Mouse (Mus musculus) liver, embryonic 11.5 days (tissue): ENCODE results near the gene Fhl3. TPM values are rescaled to one million over a fixed set of nuclear protein-coding genes. Genes with fewer than 3 reads are reported as not detected.

Experiments used
- ATAC-seq: fragments of 200-750 bp; cut with Nextera tagmentation; replicated peaks from 2 replicates; pipeline ENCODE4 v1.8.0; 2017; ENCODE audit warnings: moderate number of reproducible peaks, mild to moderate bottlenecking, moderate TSS enrichment, moderate library complexity; ENCODE audit not compliant: low FRiP score
- DNase-seq: peaks from one replicate; pipeline ENCODE4 v3.0.0-alpha.2; 2017; ENCODE audit warnings: low spot score
- H3K27ac ChIP-seq: fragments of 300-500 bp; sonication (generic); 2 replicates; pipeline ENCODE4 v1.5.1; 2014; ENCODE audit warnings: mild to moderate bottlenecking, low read depth, low read length, control low read depth
- H3K27me3 ChIP-seq: fragments of 300-500 bp; sonication (generic); replicated peaks from 2 replicates; pipeline ENCODE4 v1.6.1; 2014; ENCODE audit warnings: low read length, mixed read lengths; ENCODE audit not compliant: control insufficient read depth, insufficient read depth
- H3K36me3 ChIP-seq: fragments of 300-500 bp; sonication (generic); 2 replicates; pipeline ENCODE4 v1.6.1; 2014; ENCODE audit warnings: mild to moderate bottlenecking, low read length, moderate library complexity, mixed read lengths; ENCODE audit not compliant: control insufficient read depth, insufficient read depth
- H3K4me1 ChIP-seq: fragments of 300-500 bp; sonication (generic); replicated peaks from 2 replicates; pipeline ENCODE4 v1.6.1; 2014; ENCODE audit warnings: low read length, mixed read lengths; ENCODE audit not compliant: control insufficient read depth, insufficient read depth
- H3K4me2 ChIP-seq: fragments of 300-500 bp; sonication (generic); 2 replicates; pipeline ENCODE4 v1.6.1; 2014; ENCODE audit warnings: mild to moderate bottlenecking, control low read depth, moderate library complexity
- H3K4me3 ChIP-seq: fragments of 300-500 bp; sonication (generic); 2 replicates; pipeline ENCODE4 v1.5.1; 2014; ENCODE audit warnings: low read depth, low read length, control low read depth
- H3K9ac ChIP-seq: fragments of 300-500 bp; sonication (generic); 2 replicates; pipeline ENCODE4 v1.6.1; 2014; ENCODE audit warnings: low read depth, low read length, control low read depth
- H3K9me3 ChIP-seq: fragments of 300-500 bp; sonication (generic); 2 replicates; pipeline ENCODE4 v1.6.1; 2016; ENCODE audit warnings: low read length, inconsistent platforms, mixed read lengths; ENCODE audit not compliant: control insufficient read depth
- WGBS: fragments of 180-500 bp; shearing (Covaris S2); extraction: QIAGEN DNeasy Blood & Tissue Kit; methylation state at CpG from one replicate; pipeline ENCODE4 v1.1.7; 2014; 5-methylcytosine and 5-hydroxymethylcytosine counted together
- polyA plus RNA-seq: library from polyadenylated mRNA; unstranded; fragments of >200 nt; fragmentation: Nextera tagmentation; extraction: Ambion mirVana; gene quantifications from 2 replicates; pipeline ENCODE4 v1.2.1, GENCODE M21; 2014

Fhl3 gene
- polyA plus RNA-seq, 1 experiment from 2014 or later = 6.8 TPM

- H3K27me3 ChIP-seq = no peaks in the 10 kb centered on the region
- H3K4me3 ChIP-seq = no peak overlapping the region
- DNase-seq = no peak
- 59% methylated on average over 4 of the region's 4 CpGs for WGBS
- H3K36me3 ChIP-seq = no peaks in the 10 kb centered on the region
- H3K27ac ChIP-seq = no peak overlapping the region
- ATAC-seq = no peak
- no peak overlapping the region for H3K9ac ChIP-seq
- H3K4me1 ChIP-seq = 0 out of 2 replicates have a peak, but pooled peaks cover 9% of the 10 kb centered on the region
- H3K4me2 ChIP-seq = no peak overlapping the region
- H3K9me3 ChIP-seq = no peaks in the 10 kb centered on the region
Measured at GRCm38 (mm10) chr4:124738013-124738412, 37.5 kb downstream of the Fhl3 start.

DNA sequence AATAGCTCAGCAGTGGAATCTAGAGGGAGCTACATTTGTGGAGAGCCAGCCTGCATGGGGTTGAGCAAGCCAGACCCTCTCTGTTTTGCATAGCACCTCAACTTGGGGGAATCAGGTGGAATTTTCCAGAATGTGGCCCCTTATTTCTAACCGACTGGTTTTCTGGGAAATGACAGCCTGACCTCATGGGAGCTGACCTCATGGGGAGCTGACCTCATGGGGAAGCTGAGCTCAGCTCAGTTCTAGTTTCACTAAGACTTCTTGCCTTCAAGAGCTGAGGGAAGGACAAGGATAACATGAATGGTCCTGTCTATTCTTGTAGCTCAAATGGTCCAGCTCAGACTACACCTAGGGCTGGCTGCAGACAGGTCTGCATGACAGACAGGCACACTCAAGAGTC is 38.3 kb downstream of the Fhl3 start:
- ATAC-seq (no peak), DNase-seq (no peak)
- H3K4me2 ChIP-seq = no peak overlapping the region
- H3K4me1 ChIP-seq = 0 out of 2 replicates have a peak, but pooled peaks cover 9% of the 10 kb centered on the region
- H3K9ac ChIP-seq = no peak overlapping the region
- no peak overlapping the region for H3K4me3 ChIP-seq
- no peak overlapping the region for H3K27ac ChIP-seq
- 52% methylated on average over 1 of the region's 1 CpGs for WGBS
- no peaks in the 10 kb centered on the region for H3K36me3 ChIP-seq
- no peaks in the 10 kb centered on the region for H3K27me3 ChIP-seq
- H3K9me3 ChIP-seq = no peaks in the 10 kb centered on the region

DNA sequence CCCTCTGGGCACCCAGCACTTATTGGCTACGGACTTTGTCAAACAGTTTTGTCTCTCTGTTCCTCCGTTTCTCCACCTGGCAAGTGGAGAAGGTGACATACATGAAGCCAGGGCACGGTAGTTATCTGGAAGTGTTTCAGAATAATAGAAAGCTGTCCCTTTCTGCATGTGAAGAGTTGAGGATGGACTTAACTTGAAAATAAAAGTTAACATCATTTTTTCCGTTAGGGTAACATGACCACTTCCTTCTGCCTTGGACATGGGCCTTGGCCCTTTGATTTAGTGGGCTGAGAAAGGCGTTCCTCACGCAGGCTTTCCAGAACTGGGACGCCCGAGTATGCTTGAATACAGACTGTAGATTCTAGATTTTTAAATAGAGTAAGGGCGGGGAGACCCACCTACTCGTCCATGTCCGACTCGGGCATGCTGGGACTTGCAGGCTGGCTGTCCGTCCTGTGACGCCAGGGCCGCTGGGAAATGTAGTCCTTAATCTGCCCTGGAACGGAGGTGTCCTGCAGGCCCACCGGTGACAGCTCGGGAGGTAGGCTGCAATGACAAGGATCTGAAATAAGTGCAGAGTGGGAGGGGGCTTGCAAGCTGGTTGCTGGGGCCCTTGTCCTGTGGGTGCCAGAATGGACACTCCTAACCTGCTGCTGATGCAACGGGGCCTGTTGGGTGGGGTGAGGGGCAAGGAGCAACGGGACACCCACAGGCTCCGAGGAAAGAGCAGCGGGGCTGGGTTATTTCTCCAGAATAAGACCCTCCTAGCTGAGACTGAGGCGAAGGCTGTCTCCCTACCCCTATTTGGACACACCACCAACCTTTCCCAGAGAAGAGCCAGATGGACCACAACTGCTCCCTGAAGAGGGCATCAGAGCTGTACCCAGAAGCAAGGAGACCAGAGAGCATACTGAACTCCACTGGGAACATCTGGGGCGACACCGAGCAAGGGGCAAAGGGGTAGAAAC is 41.2 kb downstream of the Fhl3 start, which contains the start of gene Inpp5b:
Gene Inpp5b, plus strand, starts transcription at position 475 of the 968 bp plus-strand sequence.
- ATAC-seq (peak; percentile 88), DNase-seq (peak; percentile 81)
- Histone ChIP-seq H3K27me3 (no peaks in the 10 kb centered on the region), H3K4me1 (0 out of 2 replicates have a peak, but pooled peaks cover 9% of the 10 kb centered on the region), H3K36me3 (no peaks in the 10 kb centered on the region), H3K9ac (peak within 1 kb of the TSS; percentile 58), H3K27ac (no peak within 1 kb of the TSS; the same call in 1 of the 2 replicates), H3K9me3 (no peaks in the 10 kb centered on the region), H3K4me2 (peak within 1 kb of the TSS; percentile 71), H3K4me3 (peak within 1 kb of the TSS; percentile 68)
- WGBS = 16% methylated on average over 25 of the region's 25 CpGs

- no peaks in the 10 kb centered on the region for H3K36me3 ChIP-seq
- H3K4me2 ChIP-seq = no peak overlapping the region; the same call in 1 of the 2 replicates
- H3K27me3 ChIP-seq = no peaks in the 10 kb centered on the region
- 0 out of 2 replicates have a peak overlapping the region, but pooled peaks have one; percentile 20 for H3K9ac ChIP-seq
- 88% methylated on average over 11 of the region's 11 CpGs for WGBS
- no peak for DNase-seq
- no peaks in the 10 kb centered on the region for H3K9me3 ChIP-seq
- H3K4me3 ChIP-seq = no peak overlapping the region
- no peak overlapping the region for H3K27ac ChIP-seq
- 0 out of 2 replicates have a peak, but pooled peaks cover 5% of the 10 kb centered on the region for H3K4me1 ChIP-seq
- ATAC-seq = no peak
Measured at GRCm38 (mm10) chr4:124742839-124743238, 42.3 kb downstream of the Fhl3 start.

DNA sequence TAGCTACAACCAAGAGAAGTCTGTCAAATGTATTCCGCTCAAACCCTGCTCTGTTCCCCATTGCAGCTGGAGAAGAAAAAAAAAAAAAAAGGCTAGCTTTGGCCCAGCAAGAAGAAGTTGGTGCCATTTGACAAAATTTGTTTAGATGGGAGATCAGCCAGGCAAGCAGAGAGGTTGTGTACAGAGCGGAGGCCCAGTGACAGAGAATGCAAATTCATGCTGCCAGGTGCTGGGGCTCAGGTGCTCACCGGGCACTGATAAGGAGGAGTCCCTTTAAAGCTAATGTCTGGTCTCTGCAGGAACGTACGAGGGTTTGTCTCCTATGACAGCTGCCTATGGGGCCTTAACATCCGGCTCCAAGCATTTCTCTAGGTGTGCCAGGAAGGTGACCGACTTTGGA is 46.1 kb downstream of the Fhl3 start:
- 76% methylated on average over 7 of the region's 7 CpGs for WGBS
- no peak overlapping the region for H3K4me2 ChIP-seq
- ATAC-seq = no peak
- peaks cover 9% of the 10 kb centered on the region for H3K4me1 ChIP-seq
- no peaks in the 10 kb centered on the region for H3K27me3 ChIP-seq
- H3K9ac ChIP-seq = no peak overlapping the region
- no peaks in the 10 kb centered on the region for H3K9me3 ChIP-seq
- no peak for DNase-seq
- no peaks in the 10 kb centered on the region for H3K36me3 ChIP-seq
- H3K4me3 ChIP-seq = no peak overlapping the region
- no peak overlapping the region for H3K27ac ChIP-seq

GRCm38 (mm10) chr4:124747851-124748250 is 47.4 kb downstream of the Fhl3 start:
- Histone ChIP-seq H3K27ac (no peak overlapping the region), H3K4me2 (no peak overlapping the region), H3K9me3 (no peaks in the 10 kb centered on the region), H3K4me1 (peaks cover 14% of the 10 kb centered on the region), H3K9ac (no peak overlapping the region), H3K36me3 (no peaks in the 10 kb centered on the region), H3K4me3 (no peak overlapping the region), H3K27me3 (no peaks in the 10 kb centered on the region)
- WGBS = 61% methylated on average over 4 of the region's 4 CpGs
- ATAC-seq (no peak), DNase-seq (no peak)

GRCm38 (mm10) chr4:124751300-124752250 is 51.1 kb downstream of the Fhl3 start:
- H3K36me3 ChIP-seq = no peaks in the 10 kb centered on the region
- peak overlapping the region; percentile 69 for H3K9ac ChIP-seq
- H3K4me3 ChIP-seq = peak overlapping the region; percentile 77
- peak; percentile 94 for DNase-seq
- peak overlapping the region; percentile 98 for H3K4me2 ChIP-seq
- no peaks in the 10 kb centered on the region for H3K27me3 ChIP-seq
- no peaks in the 10 kb centered on the region for H3K9me3 ChIP-seq
- ATAC-seq = peak; percentile 96
- H3K27ac ChIP-seq = peak overlapping the region; percentile 72
- H3K4me1 ChIP-seq = peaks cover 40% of the 10 kb centered on the region
- under 1% methylated on average over 75 of the region's 75 CpGs for WGBS
